Mouse (Mus musculus): ENCODE measurements around the gene Cbfa2t2. TPM values are rescaled to one million over a fixed set of nuclear protein-coding genes. Genes with fewer than 3 reads are reported as not detected.

Gene Cbfa2t2
- polyA plus RNA-seq (2014; fragmentation: Illumina TruSeq; extraction: RNeasy Lipid Tissue Mini Kit (QIAGEN cat#74804); ENCODE audit: low read depth, low replicate concordance), result 14.6 TPM

GRCm38 (mm10) chr2:154436458-154437190 is at the start of gene Cbfa2t2:
Cbfa2t2 (plus strand) TSS chr2:154436481.

GRCm38 (mm10) chr2:154407643-154408445 is 28.4 kb upstream of the Cbfa2t2 start, which contains the start of gene Snta1:
Snta1 (minus strand) TSS chr2:154408099.

GRCm38 (mm10) chr2:154546711-154547110 is 110.4 kb downstream of the Cbfa2t2 start, which contains the start of gene 1700003F12Rik:
1700003F12Rik (plus strand) TSS chr2:154547085.

GRCm38 (mm10) chr2:154551476-154551875 is 115.2 kb downstream of the Cbfa2t2 start, which contains the start of gene Actl10:
Actl10 (plus strand) TSS chr2:154551776.

GRCm38 (mm10) chr2:154558264-154559039 is 122.2 kb downstream of the Cbfa2t2 start, which contains the start of gene Necab3:
Necab3 (minus strand) TSS chr2:154558890.

GRCm38 (mm10) chr2:154569836-154570286 is 133.6 kb downstream of the Cbfa2t2 start, which contains the start of gene E2f1:
E2f1 (minus strand) TSS chr2:154569892.

Other genes starting within 250 kb of the Cbfa2t2 start
- not detected for gene Bpifb1, start 245.7 kb upstream of the Cbfa2t2 start, polyA plus RNA-seq (2014; fragmentation: Illumina TruSeq; extraction: RNeasy Lipid Tissue Mini Kit (QIAGEN cat#74804); ENCODE audit: low read depth, low replicate concordance)
- not detected for gene Bpifb5, start 212.7 kb upstream of the Cbfa2t2 start, polyA plus RNA-seq (2014; fragmentation: Illumina TruSeq; extraction: RNeasy Lipid Tissue Mini Kit (QIAGEN cat#74804); ENCODE audit: low read depth, low replicate concordance)
- not detected for gene Bpifb9a, start 178.6 kb upstream of the Cbfa2t2 start, polyA plus RNA-seq (2014; fragmentation: Illumina TruSeq; extraction: RNeasy Lipid Tissue Mini Kit (QIAGEN cat#74804); ENCODE audit: low read depth, low replicate concordance)
- not detected for gene Bpifb9b, start 129.3 kb upstream of the Cbfa2t2 start, polyA plus RNA-seq (2014; fragmentation: Illumina TruSeq; extraction: RNeasy Lipid Tissue Mini Kit (QIAGEN cat#74804); ENCODE audit: low read depth, low replicate concordance)
- gene Cdk5rap1, start 63.5 kb upstream of the Cbfa2t2 start, polyA plus RNA-seq (2014; fragmentation: Illumina TruSeq; extraction: RNeasy Lipid Tissue Mini Kit (QIAGEN cat#74804); ENCODE audit: low read depth, low replicate concordance), result 13.3 TPM
- 0.49 TPM for gene Snta1, start 28.4 kb upstream of the Cbfa2t2 start, polyA plus RNA-seq (2014; fragmentation: Illumina TruSeq; extraction: RNeasy Lipid Tissue Mini Kit (QIAGEN cat#74804); ENCODE audit: low read depth, low replicate concordance)
- gene 1700003F12Rik, start 110.6 kb downstream of the Cbfa2t2 start, polyA plus RNA-seq (2014; fragmentation: Illumina TruSeq; extraction: RNeasy Lipid Tissue Mini Kit (QIAGEN cat#74804); ENCODE audit: low read depth, low replicate concordance), result not detected
- not detected for gene Actl10, start 115.3 kb downstream of the Cbfa2t2 start, polyA plus RNA-seq (2014; fragmentation: Illumina TruSeq; extraction: RNeasy Lipid Tissue Mini Kit (QIAGEN cat#74804); ENCODE audit: low read depth, low replicate concordance)
- not detected for gene Necab3, start 122.4 kb downstream of the Cbfa2t2 start, polyA plus RNA-seq (2014; fragmentation: Illumina TruSeq; extraction: RNeasy Lipid Tissue Mini Kit (QIAGEN cat#74804); ENCODE audit: low read depth, low replicate concordance)
- gene E2f1, start 133.4 kb downstream of the Cbfa2t2 start, polyA plus RNA-seq (2014; fragmentation: Illumina TruSeq; extraction: RNeasy Lipid Tissue Mini Kit (QIAGEN cat#74804); ENCODE audit: low read depth, low replicate concordance), result not detected
- gene Pxmp4, start 167.2 kb downstream of the Cbfa2t2 start, polyA plus RNA-seq (2014; fragmentation: Illumina TruSeq; extraction: RNeasy Lipid Tissue Mini Kit (QIAGEN cat#74804); ENCODE audit: low read depth, low replicate concordance), result 33.2 TPM
- not detected for gene Zfp341, start 176.8 kb downstream of the Cbfa2t2 start, polyA plus RNA-seq (2014; fragmentation: Illumina TruSeq; extraction: RNeasy Lipid Tissue Mini Kit (QIAGEN cat#74804); ENCODE audit: low read depth, low replicate concordance)
- gene 4930519P11Rik, start 177.0 kb downstream of the Cbfa2t2 start, polyA plus RNA-seq (2014; fragmentation: Illumina TruSeq; extraction: RNeasy Lipid Tissue Mini Kit (QIAGEN cat#74804); ENCODE audit: low read depth, low replicate concordance), result not detected
- 64.7 TPM for gene Chmp4b, start 215.2 kb downstream of the Cbfa2t2 start, polyA plus RNA-seq (2014; fragmentation: Illumina TruSeq; extraction: RNeasy Lipid Tissue Mini Kit (QIAGEN cat#74804); ENCODE audit: low read depth, low replicate concordance)